Mouse (Mus musculus): ENCODE measurements around the gene Ndufs2. TPM values are rescaled to one million over a fixed set of nuclear protein-coding genes. Genes with fewer than 3 reads are reported as not detected.

The Ndufs2 gene
- polyA plus RNA-seq, 1 experiment from 2014 or later = 210 TPM

GRCm38 (mm10) chr1:171276110-171276748 lies 25.0 kb upstream of the Ndufs2 start:
- H3K4me3 ChIP-seq (ENCODE audit: low read depth, low read length) = no peak overlapping the region
- no peak for TF ChIP-seq EP300 (optimal IDR thresholded peaks at IDR 0.05)
- no peak for TF ChIP-seq CTCF (IDR thresholded peaks at IDR 0.05; ENCODE audit: low read depth)
- no peak overlapping the region for H3K9ac ChIP-seq (ENCODE audit: low read length)
- H3K27me3 ChIP-seq (ENCODE audit: control insufficient read depth, insufficient read depth, low read length) = no peaks in the 10 kb centered on the region
- 0 out of 2 replicates have a peak, but pooled peaks cover 2% of the 10 kb centered on the region for H3K4me1 ChIP-seq (replicated peaks; ENCODE audit: control insufficient read depth, insufficient read depth)
- DNase-seq (ENCODE audit: low spot score) (no peak), ATAC-seq (ENCODE audit: low FRiP score, low TSS enrichment) (no peak)
- WGBS = 87% methylated on average over 14 of the region's 14 CpGs
- no peaks in the 10 kb centered on the region for H3K9me3 ChIP-seq (ENCODE audit: control insufficient read depth, low read length)
- H3K36me3 ChIP-seq (ENCODE audit: control insufficient read depth, insufficient read depth, low read length) = peaks cover 27% of the 10 kb centered on the region
- no peak overlapping the region for H3K27ac ChIP-seq (replicated peaks)
- no peak overlapping the region for H3K4me2 ChIP-seq (replicated peaks; ENCODE audit: low read depth)

DNA sequence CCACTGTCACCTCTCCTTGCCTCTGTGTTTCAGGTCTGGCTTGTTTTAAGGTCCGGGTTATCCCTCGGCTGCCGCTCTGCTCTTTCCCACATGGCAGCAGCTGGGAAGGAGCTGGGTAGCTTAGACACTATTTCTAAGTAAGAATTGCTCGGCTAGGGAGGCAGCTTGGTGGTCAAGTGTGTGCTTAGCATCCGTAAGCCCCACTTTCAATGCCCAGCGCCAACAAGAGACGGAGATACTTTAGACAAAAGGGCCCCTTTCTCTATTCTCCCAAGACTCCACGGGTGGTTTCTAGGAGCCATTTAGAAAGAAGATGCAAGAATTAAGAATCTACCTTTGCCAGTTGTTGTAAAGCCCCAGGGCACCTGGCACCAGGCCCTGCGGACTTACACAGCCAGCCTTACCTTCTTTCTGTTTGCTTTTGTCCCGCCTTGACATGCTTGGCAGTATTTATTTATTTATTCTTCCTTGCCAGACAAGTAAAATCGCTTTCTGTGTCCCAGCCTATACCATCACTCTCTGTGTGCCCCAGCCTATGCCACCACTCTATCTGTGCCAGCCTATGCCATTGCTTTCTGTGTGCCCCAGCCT lies 24.1 kb upstream of the Ndufs2 start:
- TF ChIP-seq EP300 (optimal IDR thresholded peaks at IDR 0.05) (no peak), CTCF (IDR thresholded peaks at IDR 0.05; ENCODE audit: low read depth) (no peak)
- Histone ChIP-seq H3K36me3 (ENCODE audit: control insufficient read depth, insufficient read depth, low read length) (peaks cover 27% of the 10 kb centered on the region), H3K9me3 (ENCODE audit: control insufficient read depth, low read length) (no peaks in the 10 kb centered on the region), H3K9ac (ENCODE audit: low read length) (no peak overlapping the region), H3K4me3 (ENCODE audit: low read depth, low read length) (no peak overlapping the region), H3K4me1 (replicated peaks; ENCODE audit: control insufficient read depth, insufficient read depth) (0 out of 2 replicates have a peak, but pooled peaks cover 3% of the 10 kb centered on the region), H3K27ac (replicated peaks) (peak overlapping the region; percentile 65; the same call in 1 of the 2 replicates), H3K27me3 (ENCODE audit: control insufficient read depth, insufficient read depth, low read length) (no peaks in the 10 kb centered on the region), H3K4me2 (replicated peaks; ENCODE audit: low read depth) (no peak overlapping the region)
- ATAC-seq (ENCODE audit: low FRiP score, low TSS enrichment) (no peak), DNase-seq (ENCODE audit: low spot score) (no peak)
- 72% methylated on average over 11 of the region's 11 CpGs for WGBS

- ATAC-seq (ENCODE audit: low FRiP score, low TSS enrichment) = no peak
- no peaks in the 10 kb centered on the region for H3K27me3 ChIP-seq (ENCODE audit: control insufficient read depth, insufficient read depth, low read length)
- 0 out of 2 replicates have a peak, but pooled peaks cover 2% of the 10 kb centered on the region for H3K4me1 ChIP-seq (replicated peaks; ENCODE audit: control insufficient read depth, insufficient read depth)
- no peak overlapping the region for H3K4me2 ChIP-seq (replicated peaks; ENCODE audit: low read depth)
- no peak overlapping the region for H3K4me3 ChIP-seq (ENCODE audit: low read depth, low read length)
- H3K9ac ChIP-seq (ENCODE audit: low read length) = no peak overlapping the region
- TF ChIP-seq CTCF (IDR thresholded peaks at IDR 0.05; ENCODE audit: low read depth) (no peak), EP300 (optimal IDR thresholded peaks at IDR 0.05) (no peak)
- peaks cover 27% of the 10 kb centered on the region for H3K36me3 ChIP-seq (ENCODE audit: control insufficient read depth, insufficient read depth, low read length)
- 89% methylated on average over 12 of the region's 12 CpGs for WGBS
- H3K9me3 ChIP-seq (ENCODE audit: control insufficient read depth, low read length) = no peaks in the 10 kb centered on the region
- DNase-seq (ENCODE audit: low spot score) = no peak
- no peak overlapping the region for H3K27ac ChIP-seq (replicated peaks)
Measured at GRCm38 (mm10) chr1:171274171-171274570, 23.0 kb upstream of the Ndufs2 start.

DNA sequence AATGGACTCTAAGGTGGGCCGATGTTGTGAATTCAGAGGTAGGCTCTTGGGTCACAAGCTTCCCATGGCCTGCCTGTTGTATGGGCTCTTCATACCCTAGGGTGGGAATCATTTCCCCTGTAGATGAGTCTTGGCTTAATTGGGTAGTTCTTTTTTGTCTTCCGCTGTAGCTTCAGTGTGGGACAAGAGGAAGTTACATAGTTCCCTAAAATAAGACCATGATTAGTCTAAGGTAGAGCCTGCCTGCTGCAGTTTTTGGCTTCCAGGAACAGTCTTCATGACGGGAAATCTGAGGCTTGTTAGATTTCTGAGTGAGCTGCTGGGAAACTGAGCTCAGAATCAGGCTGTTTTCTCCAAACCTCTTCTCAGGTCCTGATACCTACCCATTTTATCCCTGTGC lies 20.9 kb upstream of the Ndufs2 start:
- TF ChIP-seq EP300 (optimal IDR thresholded peaks at IDR 0.05) = no peak
- no peak for TF ChIP-seq CTCF (IDR thresholded peaks at IDR 0.05; ENCODE audit: low read depth)
- Histone ChIP-seq H3K4me3 (ENCODE audit: low read depth, low read length) (no peak overlapping the region), H3K27me3 (ENCODE audit: control insufficient read depth, insufficient read depth, low read length) (no peaks in the 10 kb centered on the region), H3K4me1 (replicated peaks; ENCODE audit: control insufficient read depth, insufficient read depth) (0 out of 2 replicates have a peak, but pooled peaks cover 2% of the 10 kb centered on the region), H3K4me2 (replicated peaks; ENCODE audit: low read depth) (0 out of 2 replicates have a peak overlapping the region, but pooled peaks have one; percentile 12), H3K9me3 (ENCODE audit: control insufficient read depth, low read length) (no peaks in the 10 kb centered on the region), H3K36me3 (ENCODE audit: control insufficient read depth, insufficient read depth, low read length) (peaks cover 18% of the 10 kb centered on the region), H3K27ac (replicated peaks) (no peak overlapping the region), H3K9ac (ENCODE audit: low read length) (no peak overlapping the region)
- ATAC-seq (ENCODE audit: low FRiP score, low TSS enrichment) = no peak
- 85% methylated on average over 3 of the region's 3 CpGs for WGBS
- DNase-seq (ENCODE audit: low spot score) = no peak

DNA sequence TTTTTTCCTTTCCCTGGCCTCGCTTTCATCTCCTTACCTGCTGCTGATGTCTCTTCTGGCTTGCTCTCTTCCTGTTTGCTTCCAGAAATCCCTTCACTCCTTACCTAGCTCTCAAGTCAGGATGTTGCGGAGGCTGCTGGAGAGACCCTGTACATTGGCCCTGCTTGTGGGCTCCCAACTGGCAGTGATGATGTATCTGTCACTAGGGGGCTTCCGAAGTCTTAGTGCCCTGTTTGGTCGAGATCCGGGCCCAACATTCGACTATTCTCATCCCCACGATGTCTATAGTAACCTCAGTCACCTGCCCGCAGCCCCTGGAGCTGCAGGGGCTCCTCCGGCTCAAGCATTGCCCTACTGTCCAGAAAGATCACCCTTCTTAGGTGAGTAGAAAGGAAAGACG lies 20.4 kb upstream of the Ndufs2 start:
- H3K9me3 ChIP-seq (ENCODE audit: control insufficient read depth, low read length) = no peaks in the 10 kb centered on the region
- H3K27me3 ChIP-seq (ENCODE audit: control insufficient read depth, insufficient read depth, low read length) = no peaks in the 10 kb centered on the region
- ATAC-seq (ENCODE audit: low FRiP score, low TSS enrichment) = no peak
- peaks cover 14% of the 10 kb centered on the region for H3K36me3 ChIP-seq (ENCODE audit: control insufficient read depth, insufficient read depth, low read length)
- 0 out of 2 replicates have a peak, but pooled peaks cover 2% of the 10 kb centered on the region for H3K4me1 ChIP-seq (replicated peaks; ENCODE audit: control insufficient read depth, insufficient read depth)
- no peak for TF ChIP-seq EP300 (optimal IDR thresholded peaks at IDR 0.05)
- no peak for TF ChIP-seq CTCF (IDR thresholded peaks at IDR 0.05; ENCODE audit: low read depth)
- no peak for DNase-seq (ENCODE audit: low spot score)
- 0 out of 2 replicates have a peak overlapping the region, but pooled peaks have one; percentile 12 for H3K4me2 ChIP-seq (replicated peaks; ENCODE audit: low read depth)
- no peak overlapping the region for H3K27ac ChIP-seq (replicated peaks)
- no peak overlapping the region for H3K9ac ChIP-seq (ENCODE audit: low read length)
- H3K4me3 ChIP-seq (ENCODE audit: low read depth, low read length) = no peak overlapping the region
- 61% methylated on average over 10 of the region's 10 CpGs for WGBS

DNA sequence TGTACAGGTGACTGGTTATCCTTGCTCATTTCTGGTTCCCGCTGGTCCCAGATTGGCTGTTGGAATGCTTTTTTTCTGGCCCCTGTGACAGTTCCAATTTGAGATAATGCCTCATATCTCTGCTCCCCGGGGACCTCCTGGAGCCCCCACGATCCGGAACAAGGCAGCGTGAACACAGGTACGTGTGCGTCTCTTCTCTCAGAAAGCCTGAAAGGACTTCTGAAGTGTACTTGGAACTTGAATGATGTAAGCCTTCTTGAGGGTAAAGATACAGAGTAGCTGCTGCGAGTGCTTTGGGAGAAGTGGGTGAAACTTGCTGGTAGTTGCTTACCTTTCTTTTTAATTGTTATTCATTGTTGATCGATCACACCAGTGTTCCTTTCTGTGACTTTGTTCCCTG lies 20.0 kb upstream of the Ndufs2 start:
- ATAC-seq (ENCODE audit: low FRiP score, low TSS enrichment) (no peak), DNase-seq (ENCODE audit: low spot score) (no peak)
- H3K4me3 ChIP-seq (ENCODE audit: low read depth, low read length) = peak overlapping the region; percentile 80
- 0 out of 2 replicates have a peak, but pooled peaks cover 2% of the 10 kb centered on the region for H3K4me1 ChIP-seq (replicated peaks; ENCODE audit: control insufficient read depth, insufficient read depth)
- H3K36me3 ChIP-seq (ENCODE audit: control insufficient read depth, insufficient read depth, low read length) = peaks cover 9% of the 10 kb centered on the region
- TF ChIP-seq EP300 (optimal IDR thresholded peaks at IDR 0.05) (no peak), CTCF (IDR thresholded peaks at IDR 0.05; ENCODE audit: low read depth) (no peak)
- H3K9ac ChIP-seq (ENCODE audit: low read length) = peak overlapping the region; percentile 80
- WGBS = 27% methylated on average over 9 of the region's 9 CpGs
- peak overlapping the region; percentile 89 for H3K27ac ChIP-seq (replicated peaks)
- no peaks in the 10 kb centered on the region for H3K27me3 ChIP-seq (ENCODE audit: control insufficient read depth, insufficient read depth, low read length)
- H3K4me2 ChIP-seq (replicated peaks; ENCODE audit: low read depth) = peak overlapping the region; percentile 98
- H3K9me3 ChIP-seq (ENCODE audit: control insufficient read depth, low read length) = no peaks in the 10 kb centered on the region

All from stomach, postnatal 0 days (tissue).